Mouse (Mus musculus): Measurements from ENCODE around the gene Trpv2. TPM values are rescaled to one million over a fixed set of nuclear protein-coding genes. Genes with fewer than 3 reads are reported as not detected.
A peak's percentile ranks its signal among the peaks of the same experiment; 100 is the strongest.

The Trpv2 gene
- total RNA-seq (2022) = 1 to 10 TPM; 3.6 to 7.2 (median 4.9) TPM

DNA sequence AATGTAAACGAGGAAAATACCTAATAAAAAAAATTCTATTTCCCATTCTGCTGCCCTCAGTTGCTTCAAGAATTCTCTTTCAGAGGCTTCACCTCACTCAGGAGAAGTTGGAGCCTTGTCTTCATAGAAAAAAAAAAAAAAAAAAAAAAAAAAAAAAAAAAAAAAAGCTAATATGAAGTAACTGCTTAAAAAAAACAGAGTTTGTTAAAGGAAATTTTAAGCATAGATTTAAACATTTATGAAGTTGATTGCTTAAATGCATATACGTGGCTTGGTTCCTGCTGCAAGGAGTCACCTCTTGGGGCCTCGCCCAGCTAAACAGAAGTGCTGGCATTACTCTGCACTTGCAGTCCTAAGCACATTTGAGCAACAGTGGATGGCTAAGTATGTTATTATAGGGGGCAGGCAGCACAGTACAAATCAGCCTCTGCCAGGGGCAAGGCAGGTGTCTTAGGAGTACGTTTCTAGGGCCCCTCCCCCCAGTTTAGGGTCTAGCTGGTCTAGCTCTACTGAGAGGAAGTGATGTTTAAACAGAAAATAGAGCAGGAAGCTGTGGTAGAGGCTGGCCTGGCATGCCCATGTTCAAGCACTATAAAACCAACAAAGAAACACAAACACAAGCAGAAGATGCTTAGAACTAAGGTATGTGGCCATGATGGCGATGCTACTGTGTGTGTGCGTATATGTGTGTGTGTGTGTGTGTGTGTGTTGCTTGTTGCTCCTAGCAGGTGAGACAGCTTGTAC is at the start of gene Trpv2:
Gene Trpv2 (plus strand): TSS at position 528 of the 744 bp plus-strand sequence.
- DNase-seq = no peak

DNA sequence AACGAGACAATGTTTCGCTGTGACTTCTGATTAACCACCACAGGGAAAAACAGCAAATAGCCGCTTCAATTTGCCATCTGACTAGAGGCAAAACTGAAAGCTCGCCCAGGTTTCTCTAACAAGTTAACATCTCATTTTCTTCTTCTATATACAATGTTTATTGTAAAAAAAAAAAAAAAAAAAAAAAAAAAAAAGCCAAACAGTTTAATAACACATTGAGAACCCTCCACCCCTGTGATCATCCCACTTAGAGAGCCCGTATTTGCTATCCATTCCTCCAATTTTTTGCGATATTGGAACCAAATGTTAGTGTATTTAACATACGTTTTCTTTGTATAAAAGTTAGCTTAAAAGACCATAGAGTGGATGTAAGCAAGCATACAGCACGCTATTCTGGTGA is 37.2 kb upstream of the Trpv2 start:
- no peak for DNase-seq

DNA sequence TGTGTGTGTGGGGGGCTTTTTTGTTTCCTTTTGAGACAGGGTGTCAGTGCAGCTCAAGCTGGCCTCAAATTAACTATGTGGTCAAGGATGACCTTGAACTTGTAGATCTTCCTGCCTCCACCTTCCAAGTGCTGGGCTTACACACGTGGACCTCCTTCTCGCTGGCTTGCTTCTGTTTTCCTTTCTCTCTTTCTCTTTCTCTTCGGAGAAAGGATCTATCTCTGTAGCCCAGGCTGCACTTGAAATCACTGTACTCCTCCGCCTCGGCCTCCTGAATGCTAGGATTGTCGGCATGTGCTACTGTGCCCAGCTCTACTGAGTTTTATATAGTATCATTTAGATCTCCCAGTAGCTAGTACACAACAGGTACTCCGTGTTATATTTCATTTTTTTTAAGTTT is 36.7 kb upstream of the Trpv2 start:
- DNase-seq = no peak

DNA sequence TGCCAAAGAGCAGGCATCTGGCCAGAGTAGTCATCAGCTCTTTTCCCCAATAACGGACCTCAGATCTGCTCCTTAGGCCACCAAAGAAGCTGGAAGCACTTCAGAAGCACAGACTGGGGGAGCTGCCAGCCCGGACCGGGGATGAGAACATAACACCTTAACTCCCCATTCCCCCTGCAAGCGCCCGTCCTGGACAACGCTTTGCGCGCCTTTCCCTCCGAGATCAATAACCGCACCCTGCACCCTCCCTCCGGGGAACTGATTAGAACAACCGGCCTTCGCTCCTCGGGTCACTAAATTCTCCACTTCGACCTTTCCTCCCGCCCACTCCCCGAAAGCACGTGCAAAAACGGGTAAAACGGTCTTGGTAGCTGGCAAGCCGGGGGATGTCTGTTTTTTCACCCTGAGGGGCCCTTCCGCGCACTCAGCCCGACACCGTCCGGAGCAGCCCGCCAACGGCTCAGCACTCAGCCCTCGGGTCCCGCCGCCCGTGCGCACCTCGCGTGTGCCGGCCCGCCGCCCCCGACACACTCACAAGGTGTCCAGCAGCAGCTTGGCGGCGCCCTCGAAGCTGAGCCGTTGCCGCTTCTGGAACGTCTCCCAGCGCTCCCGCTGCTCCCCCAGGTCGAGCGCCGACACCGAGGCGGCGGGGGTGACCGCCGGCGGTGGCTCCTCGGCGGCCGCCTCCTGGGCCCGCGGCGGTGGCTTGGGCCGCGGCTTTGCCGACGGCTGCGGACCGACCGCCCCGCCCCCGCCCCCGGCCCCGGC is 35.8 kb upstream of the Trpv2 start:
- DNase-seq = peak; percentile 28

DNA sequence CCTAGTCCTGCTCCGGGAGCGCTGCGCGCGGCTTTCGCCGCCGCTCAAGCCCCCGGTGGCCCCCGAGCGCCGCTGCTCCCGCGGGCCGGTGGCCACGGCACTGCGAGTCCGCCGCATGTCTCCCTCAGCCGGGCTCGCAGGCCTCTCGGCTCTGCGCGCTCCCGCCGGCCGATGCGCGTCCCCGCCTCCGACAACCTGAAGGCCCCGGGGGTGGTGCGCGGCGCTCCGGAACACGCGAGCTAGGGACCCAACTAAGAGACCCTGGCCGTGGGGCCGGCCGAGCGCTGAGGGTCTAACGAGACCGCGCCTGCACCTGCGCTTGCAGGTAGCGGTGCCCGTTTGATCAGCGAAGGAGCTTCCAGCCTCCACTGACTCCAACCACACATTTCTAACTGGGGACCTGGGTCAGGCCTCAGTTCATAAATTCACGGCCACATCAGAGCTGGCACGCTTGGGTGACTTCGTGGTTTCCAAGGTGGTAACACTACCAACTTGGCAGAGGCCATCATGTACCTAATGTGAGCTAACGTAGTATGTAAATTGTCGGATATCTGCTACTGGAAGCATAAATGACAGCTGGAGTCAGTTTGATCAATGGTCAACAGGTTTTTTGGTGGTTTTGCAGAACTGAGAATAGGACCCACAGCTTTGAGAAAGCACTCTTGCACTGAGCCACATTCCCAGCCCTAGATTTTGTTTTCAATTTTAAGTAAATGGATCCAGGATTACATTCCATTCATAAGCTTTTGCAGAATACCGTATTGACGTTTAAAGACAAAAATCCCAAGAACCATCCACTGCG is 35.0 kb upstream of the Trpv2 start, which contains the start of gene Cenpv:
Gene Cenpv (minus strand): TSS at position 173 of the 802 bp plus-strand sequence.
- DNase-seq = peak; percentile 56

DNA sequence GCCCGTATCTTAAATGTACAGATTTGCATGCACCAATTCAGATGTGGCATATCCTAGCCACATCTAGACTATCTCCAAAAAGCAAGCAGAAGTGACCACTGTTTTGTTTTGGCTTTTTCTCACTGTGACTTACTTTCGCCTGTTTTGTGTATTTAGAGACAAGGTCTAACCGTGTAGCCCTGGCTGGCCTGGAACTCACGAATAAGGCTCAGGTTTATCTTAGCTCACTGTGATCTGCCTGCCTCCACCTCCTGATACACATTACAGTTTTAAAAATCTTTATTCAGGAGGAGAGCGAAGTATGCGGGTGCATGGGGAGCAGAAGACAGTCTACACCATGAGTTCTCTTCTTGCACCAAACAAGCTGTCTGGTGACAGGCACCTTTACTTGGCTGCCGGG is 34.1 kb upstream of the Trpv2 start:
- no peak for DNase-seq

DNA sequence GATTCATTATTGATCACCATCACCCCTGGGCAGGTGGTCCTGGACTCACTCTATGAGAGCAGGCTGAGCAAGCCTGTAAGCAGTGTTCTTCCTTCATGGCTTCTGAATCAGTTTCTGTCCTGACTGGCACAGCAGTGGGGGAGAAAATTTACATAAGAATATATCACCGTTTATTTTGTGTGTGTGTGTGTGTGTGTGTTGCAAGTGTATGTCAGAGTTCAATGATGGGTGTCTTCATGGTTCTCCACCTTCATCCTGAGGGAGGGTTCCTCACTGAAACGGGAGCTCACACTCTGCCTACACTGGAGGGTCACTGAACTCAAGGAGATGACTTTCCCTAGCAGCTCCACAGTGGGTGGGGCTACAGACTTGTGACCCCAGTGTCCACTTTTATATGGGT is 33.3 kb upstream of the Trpv2 start:
- DNase-seq = no peak

DNA sequence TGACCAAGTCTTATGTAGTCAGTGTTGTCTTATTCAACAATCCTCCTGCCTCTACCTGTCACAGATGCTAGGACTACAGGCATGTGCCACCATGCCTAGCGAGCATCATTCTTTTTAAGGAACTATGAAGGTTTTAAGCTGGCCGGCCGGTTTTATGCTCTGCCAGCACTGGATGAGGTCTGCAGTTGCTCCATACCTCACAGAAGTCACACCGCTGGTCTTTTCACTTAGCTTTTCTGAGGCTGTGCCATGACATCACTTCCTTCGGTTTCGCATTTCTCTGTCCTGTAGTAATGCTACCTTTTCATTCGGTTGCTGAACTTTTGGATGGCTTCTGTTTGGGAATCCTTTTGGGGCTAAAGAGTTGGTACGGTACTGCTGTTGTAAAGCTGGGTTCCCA is 32.7 kb upstream of the Trpv2 start:
- no peak for DNase-seq

DNA sequence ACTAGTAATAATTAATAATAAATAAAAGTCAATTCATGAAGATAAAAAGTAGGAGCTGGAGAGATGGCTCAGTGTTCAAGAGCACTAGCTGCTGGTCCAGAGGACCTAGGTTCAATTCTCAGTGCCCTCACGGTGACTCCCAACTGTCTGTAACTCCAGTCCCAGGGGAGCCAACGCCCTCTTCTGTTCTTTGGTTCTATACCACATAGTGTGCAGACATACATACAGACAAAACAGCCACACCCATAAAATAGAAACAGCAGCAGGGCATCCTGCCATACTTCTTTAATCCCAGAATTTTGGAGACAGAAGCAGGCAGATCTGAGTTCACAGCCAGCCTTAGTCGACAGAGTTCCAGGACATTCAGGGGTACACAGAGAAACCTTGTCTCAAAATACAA is 30.3 kb upstream of the Trpv2 start:
- DNase-seq = no peak

DNA sequence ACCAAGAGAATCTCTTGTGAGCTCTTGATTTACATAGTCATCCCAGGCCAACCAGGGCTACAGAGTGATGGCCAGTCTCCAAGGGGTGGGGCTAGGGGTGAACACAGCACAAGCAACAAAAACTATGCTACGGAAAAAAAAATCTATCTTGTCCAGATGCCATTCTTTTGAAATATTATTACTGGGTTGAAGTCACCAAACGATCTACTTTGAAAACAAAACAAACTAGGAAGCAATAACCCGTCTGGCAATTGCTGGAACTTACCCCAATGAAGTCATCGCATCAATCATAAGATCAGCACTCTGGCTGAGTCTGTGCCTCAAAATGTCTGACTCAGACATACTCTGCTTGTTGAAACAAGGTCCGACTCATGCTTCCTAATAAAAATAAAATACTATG is 24.5 kb upstream of the Trpv2 start:
- DNase-seq = peak; percentile 84

DNA sequence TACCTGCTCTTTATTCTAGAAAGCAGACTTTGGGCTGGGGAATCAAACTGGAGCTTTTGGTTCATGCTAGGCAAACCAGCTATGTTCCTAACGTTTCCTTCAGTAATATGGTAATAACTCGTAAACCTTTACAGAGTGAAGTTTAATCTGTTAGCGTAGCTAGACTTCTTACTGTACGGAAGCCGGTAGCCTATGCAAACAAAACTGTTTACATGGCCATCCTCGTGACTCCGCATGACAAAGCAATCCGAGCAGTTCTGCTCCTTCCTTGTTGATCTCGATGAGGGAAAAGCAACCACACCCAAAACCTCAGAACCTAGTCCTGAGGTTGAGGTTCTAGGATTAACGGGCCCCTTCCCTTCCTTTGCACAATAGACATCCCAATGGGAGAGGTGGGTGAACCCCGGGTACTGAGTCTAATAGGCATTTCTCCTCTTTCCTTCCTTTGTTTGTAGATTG is 24.0 kb upstream of the Trpv2 start:
- DNase-seq = peak; percentile 40

DNA sequence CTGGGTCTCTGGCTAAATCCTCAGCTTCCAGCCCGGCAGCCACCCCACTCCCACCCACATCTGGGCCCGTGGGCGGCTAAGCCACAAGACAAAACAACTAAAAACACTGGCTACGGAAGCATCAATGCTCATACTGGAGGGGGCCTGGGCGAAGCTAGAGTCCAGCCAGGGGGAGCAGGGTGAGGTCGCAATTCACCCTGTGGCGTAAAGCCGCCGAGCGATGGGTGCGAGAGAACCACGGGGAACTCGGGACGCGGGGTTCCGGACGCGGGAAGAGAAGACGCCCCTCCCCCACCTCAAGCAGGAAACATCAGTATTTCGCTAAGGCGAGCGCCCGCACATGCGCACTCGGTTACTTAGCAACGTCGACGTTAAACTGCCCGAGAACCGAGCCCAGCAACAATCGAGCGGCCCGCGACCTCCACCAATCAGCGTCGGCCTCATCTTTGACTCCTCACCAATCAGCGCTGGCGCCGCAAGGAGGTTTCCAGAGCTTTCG is 23.5 kb upstream of the Trpv2 start, which contains the start of gene Ubb:
Gene Ubb (plus strand): TSS at position 445 of the 499 bp plus-strand sequence.
- DNase-seq = peak; percentile 99

DNA sequence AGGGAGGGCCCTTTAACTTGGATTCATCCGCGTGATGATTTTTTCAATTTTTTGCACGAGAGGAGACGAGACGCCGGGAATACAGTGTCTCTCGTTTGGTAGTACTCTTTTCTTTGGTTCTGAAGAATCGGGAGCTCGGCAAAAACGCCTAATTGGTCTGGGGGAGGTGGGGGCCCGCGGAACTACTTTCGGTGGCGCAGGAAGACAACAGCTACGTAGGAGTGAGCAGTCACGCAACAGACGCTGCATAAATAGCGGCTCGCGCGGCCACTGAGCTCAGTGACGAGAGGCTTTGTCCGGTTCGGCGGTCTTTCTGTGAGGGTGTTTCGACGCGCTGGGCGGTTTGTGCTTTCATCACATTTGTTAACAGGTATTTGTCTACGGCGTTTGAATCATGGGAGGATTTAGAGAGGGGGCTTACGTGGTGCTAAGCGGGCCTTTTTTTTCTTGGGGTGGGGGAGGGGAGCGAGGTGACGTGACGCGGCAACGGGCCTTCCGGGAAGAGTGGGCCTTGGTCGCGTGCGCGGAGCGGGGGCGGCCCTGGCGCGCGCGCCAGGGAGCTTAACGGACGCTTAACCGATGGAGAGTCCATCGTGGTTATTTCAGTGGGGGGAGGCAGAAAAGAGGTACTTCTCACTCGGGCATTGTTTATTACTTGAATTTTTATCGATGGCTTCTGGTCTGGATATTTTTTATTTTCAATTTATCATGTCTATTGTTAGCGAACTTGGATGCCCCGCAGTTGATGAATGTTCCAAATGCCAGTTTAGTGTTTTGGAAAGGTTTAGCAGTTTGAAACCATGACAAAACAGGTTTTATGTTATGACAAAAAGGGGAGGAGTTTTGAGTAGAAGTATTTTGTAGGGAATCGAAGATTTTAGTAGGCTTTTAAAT is 22.8 kb upstream of the Trpv2 start:
- peak; percentile 83 for DNase-seq

DNA sequence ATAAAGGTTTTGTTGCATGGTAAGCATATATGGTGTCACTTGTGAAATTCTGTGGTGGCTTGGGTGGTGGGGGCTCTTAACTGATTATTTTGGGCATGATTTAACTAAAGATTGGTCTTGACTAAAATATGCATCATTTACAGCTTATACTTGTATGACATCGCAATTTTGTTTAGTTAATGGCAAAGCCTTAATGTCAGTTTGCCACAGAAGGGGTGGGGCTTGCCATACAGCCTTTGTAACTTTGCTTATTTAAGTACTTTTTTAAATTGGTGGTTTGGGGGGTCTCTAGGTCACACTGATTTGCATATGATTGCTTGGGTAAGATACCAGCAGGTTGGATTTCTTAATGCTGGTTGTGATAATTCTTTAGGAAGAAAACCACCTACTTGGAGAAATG is 21.1 kb upstream of the Trpv2 start:
- DNase-seq = no peak

DNA sequence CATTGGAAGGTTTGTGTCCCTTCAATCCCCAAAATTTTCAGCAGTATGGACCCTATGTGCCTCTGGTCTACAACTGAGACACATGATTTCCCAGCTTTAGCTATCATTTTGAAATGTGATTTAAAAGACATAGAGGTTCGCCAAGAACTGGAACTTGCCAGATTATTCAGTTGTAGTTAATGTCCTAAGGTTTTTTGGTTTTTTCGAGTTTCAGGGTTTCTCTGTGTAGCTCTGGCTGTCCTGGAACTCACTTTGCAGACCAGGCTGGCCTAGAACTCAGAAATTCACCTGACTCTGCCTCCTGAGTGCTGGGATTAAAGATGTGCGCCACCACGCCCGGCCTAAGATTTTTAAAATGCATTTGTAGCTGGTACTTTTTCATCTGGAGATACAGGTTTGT is 20.7 kb upstream of the Trpv2 start:
- no peak for DNase-seq

DNA sequence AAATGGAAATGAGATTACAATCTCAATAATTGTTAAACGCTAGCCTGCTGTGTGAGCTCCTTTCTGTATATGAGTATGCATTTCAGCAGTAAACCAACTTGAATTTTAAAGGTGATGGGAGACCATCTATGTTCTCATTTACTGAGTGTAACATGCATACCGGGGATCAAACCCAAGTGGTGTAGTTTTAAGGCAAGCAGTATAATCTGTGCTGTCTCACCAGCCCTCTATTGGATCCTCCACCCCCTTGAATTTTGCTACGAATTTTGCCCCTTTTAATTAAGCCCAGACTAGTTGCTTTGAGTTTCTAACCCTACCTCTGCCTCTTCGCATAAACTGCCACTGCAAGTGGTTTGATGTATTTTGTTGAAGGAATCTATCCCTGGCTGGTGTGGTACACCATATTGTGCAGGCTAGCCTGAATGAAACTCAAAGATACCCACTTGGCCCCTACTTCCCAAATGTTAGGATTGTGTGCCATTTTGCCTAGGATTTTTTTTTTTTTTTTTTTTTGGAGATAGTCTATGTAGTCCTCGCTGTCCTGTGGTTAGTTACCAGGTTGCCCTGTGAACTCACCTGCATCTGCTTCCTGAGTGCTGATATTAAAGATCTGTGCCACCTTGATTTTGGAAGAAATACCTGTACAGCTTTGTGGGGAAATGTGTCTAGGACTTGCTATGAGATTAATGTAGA is 20.0 kb upstream of the Trpv2 start:
- no peak for DNase-seq

DNA sequence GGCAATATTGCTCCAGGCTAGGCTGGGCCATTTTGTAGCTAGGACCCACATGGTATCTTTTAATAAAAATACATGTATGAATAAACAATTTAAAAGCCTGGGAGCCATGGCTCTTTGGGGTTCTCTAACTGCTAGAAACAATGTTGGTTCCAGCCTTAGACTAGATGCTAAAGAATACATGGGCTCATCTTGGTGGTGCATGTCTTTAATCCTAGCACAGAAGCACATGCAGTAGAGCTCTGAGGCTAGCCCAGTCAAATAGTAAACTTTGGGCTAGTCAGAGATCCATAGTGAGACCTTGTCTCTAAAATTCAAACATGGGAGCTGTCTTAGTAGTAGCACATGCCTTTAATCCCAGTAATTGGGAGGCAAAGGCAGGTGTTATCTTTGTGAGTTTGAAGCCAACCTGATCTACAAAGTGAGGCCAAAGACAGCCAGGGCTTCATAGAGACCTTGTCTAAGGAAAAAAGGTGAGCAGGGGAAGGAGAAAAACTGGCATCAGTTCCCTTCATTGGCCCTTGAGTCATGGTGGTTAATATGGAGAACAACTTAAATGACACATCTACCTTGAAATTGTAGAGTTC is 19.3 kb upstream of the Trpv2 start:
- DNase-seq = no peak

DNA sequence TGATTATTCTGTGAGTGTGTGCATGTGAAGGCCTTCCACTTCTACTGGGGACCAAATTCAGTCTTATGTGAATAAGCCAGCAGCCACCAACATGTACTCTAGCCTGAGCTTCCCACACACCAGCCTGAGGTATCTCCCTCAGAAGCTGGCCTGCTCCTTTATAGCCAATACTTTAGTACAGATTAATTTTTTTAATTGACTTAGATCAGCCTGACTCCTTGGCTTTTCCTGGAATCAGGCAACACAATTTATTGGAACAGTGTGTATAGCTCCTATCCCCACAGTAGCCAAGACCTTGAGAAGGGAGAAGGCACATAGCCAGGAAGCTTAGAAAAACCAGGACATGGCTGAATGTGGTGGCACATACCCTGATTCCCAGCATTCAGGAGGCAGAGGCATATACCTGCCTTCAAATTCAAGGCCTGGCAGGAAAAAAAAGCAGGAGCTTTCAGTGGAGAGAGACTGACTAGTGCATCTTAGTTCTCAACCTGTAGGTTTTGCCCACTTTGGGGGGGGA is 18.3 kb upstream of the Trpv2 start:
- peak; percentile 41 for DNase-seq

DNA sequence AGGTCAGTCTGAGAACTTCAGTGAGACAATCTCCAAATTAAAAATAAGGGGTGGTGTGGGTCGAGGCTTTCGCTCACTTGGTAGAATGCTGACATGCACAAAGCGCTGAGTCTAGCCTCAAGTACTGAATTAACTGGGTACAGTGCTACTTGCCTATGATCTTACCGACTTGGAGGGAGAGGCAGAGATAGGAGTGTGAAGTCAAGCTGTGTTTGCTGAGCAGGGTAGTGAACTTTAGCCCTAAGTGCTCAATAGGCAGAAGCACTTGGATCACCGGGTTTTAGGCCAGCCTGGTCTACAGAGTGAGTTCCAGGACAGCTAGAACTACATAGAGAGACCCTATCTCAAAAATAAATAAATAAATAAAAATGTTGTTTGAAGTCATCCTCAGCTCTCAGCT is 17.1 kb upstream of the Trpv2 start:
- no peak for DNase-seq

DNA sequence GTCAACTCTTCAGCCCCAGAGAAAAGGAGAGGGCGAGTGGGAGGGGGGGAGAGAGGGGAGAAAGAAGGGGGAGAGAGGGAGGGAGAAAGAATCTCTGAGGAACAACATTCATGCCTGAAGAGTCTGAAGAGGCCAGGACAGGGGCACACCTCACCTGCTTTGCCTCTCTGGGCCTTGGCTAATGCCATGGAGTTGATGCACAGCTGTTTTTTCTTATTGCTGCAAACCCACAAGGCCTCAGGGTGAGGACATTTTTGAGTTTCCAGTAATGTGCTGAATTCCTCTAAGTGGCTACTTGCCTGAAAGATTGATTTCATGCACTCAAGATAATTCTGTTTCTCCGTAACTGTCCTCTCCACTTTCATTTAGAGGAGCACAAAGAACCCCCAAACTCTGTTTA is 16.1 kb upstream of the Trpv2 start:
- no peak for DNase-seq
